Mouse (Mus musculus) limb, embryonic 13.5 days (tissue): Measurements from ENCODE around the gene Otop3. TPM values are rescaled to one million over a fixed set of nuclear protein-coding genes. Genes with fewer than 3 reads are reported as not detected.
"Not testable (repeated sequence)": the region's sequence is repeated elsewhere in the genome, so short reads cannot be mapped to it uniquely, and the experiment has no call there.

Experiments used
- ATAC-seq: fragments of 200-750 bp; cut with Nextera tagmentation; 2 replicates; pipeline ENCODE4 v1.8.0; 2017; ENCODE audit warnings: low read depth, moderate number of reproducible peaks, moderate TSS enrichment; ENCODE audit not compliant: low FRiP score
- H3K27ac ChIP-seq: fragments of 300-500 bp; sonication (generic); 2 replicates; pipeline ENCODE4 v1.5.1; 2015; ENCODE audit warnings: inconsistent platforms, mild to moderate bottlenecking, moderate library complexity
- H3K27me3 ChIP-seq: fragments of 300-500 bp; sonication (generic); 2 replicates; pipeline ENCODE4 v1.6.1; 2015; ENCODE audit warnings: mild to moderate bottlenecking, inconsistent platforms
- H3K36me3 ChIP-seq: fragments of 300-500 bp; sonication (generic); 2 replicates; pipeline ENCODE4 v1.6.1; 2015; ENCODE audit warnings: inconsistent platforms, mild to moderate bottlenecking, moderate library complexity
- H3K4me1 ChIP-seq: fragments of 300-500 bp; sonication (generic); 2 replicates; pipeline ENCODE4 v1.6.1; 2015; ENCODE audit warnings: inconsistent platforms
- H3K4me2 ChIP-seq: fragments of 300-500 bp; sonication (generic); replicated peaks from 2 replicates; pipeline ENCODE4 v1.6.1; 2015; ENCODE audit warnings: inconsistent platforms, mild to moderate bottlenecking, moderate library complexity
- H3K4me3 ChIP-seq: fragments of 300-500 bp; sonication (generic); 2 replicates; pipeline ENCODE4 v1.5.1; 2015; ENCODE audit warnings: moderate library complexity, mild to moderate bottlenecking, inconsistent platforms
- H3K9ac ChIP-seq: fragments of 300-500 bp; sonication (generic); 2 replicates; pipeline ENCODE4 v1.6.1; 2015; ENCODE audit warnings: mild to moderate bottlenecking, inconsistent platforms
- H3K9me3 ChIP-seq: fragments of 300-500 bp; sonication (generic); 2 replicates; pipeline ENCODE4 v1.6.1; 2016; ENCODE audit warnings: inconsistent platforms
- WGBS: fragments of 180-500 bp; shearing (Covaris S2); methylation state at CpG from one replicate; pipeline ENCODE4 v1.1.7; 2015; 5-methylcytosine and 5-hydroxymethylcytosine counted together
- polyA plus RNA-seq: library from polyadenylated mRNA; unstranded; fragments of >200 nt; fragmentation: Nextera tagmentation; extraction: Ambion mirVana; gene quantifications from 2 replicates; pipeline ENCODE4 v1.2.1, GENCODE M21; 2015

The Otop3 gene
- polyA plus RNA-seq, 1 experiment from 2014 or later: not detected

DNA sequence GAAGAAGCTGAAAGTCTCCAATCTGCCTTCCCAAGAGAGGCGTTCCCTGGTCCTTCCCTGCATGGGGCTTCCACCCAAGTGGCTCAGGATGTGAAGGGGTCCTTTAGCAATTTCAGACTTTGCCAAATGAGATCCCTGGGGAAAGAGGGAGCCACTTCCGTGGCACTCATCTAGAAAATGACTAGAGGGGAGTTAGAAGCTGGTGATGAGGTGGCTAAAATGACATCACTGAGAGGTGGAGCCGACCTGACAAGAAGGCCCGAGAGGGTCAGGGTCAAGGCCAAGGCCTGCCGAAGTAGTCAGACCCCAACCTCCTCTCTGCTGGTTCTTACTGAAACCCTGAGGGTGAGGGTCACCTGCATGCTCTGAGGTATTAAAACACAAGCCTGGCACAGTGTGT, 48.4 kb downstream of the Otop3 start:
- Histone ChIP-seq H3K9me3 (no peaks in the 10 kb centered on the region), H3K27me3 (no peaks in the 10 kb centered on the region), H3K4me1 (peaks cover 38% of the 10 kb centered on the region), H3K4me2 (peak overlapping the region; percentile 87), H3K4me3 (peak overlapping the region; percentile 80), H3K36me3 (no peaks in the 10 kb centered on the region), H3K9ac (peak overlapping the region; percentile 90), H3K27ac (no peak overlapping the region)
- no peak for ATAC-seq
- 15% methylated on average over 5 of the region's 5 CpGs for WGBS

DNA sequence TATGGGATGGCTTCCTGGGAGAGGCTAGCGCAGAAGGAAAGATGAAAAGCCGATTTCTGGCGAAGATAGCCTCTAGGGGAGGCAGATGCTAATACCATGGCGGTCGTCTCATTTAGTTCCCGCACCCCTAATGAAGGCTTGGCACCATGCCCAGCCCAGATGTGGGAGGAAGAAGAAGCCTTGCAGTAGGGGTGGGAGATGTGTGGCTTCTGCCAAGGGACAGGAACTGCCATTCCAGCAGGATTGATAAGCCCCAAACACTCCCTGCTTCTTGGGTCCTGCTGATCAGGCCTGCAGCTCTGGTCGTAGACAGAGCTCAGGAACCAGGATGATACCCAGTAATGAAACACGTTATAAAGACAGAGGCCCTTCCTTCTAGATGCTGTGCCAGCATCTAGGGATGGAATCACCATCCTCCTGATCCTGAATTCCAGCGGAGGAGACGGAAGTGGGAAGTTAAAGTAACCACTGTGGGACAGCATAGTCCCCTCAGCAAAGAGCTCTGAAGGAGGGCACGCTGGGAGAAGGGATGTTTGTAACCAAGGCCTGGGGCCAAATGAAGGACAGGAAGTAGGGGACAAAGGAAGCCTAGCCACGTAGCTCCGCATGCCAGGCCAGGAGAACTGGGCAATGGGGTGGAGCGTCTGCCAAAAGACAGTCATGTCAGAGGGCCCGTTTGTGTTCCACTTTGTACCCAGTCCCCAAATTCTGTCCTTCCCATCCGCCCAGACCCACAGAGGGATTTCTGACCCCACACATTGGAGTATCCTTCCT, 49.4 kb downstream of the Otop3 start:
- H3K36me3 ChIP-seq: no peaks in the 10 kb centered on the region
- no peak overlapping the region; the same call in 1 of the 2 replicates for H3K27ac ChIP-seq
- no peak for ATAC-seq
- H3K4me3 ChIP-seq: peak overlapping the region; percentile 80
- peak overlapping the region; percentile 87 for H3K4me2 ChIP-seq
- peak overlapping the region; percentile 90 for H3K9ac ChIP-seq
- H3K27me3 ChIP-seq: no peaks in the 10 kb centered on the region
- WGBS: 53% methylated on average over 16 of the region's 16 CpGs
- no peaks in the 10 kb centered on the region for H3K9me3 ChIP-seq
- H3K4me1 ChIP-seq: peaks cover 38% of the 10 kb centered on the region

DNA sequence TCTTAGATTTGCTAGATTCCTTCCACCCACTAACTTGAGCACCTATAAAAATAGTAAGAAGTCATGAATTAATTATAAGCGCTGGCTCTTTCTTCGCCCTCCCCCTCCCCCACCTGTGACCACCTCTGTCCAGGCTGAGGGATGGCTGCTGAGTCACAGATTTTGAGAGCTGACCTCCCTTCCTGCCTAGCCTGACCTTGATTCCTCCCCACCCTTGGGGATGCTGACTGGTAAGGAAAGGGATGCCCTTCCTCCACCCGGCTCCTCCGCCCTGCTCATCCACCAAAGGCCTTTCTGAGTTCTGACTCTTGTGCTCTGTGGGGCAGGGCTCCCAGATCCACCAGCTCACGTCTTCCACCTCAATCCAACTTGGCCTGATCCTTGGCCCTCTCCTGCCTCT, 50.1 kb downstream of the Otop3 start:
- Histone ChIP-seq H3K36me3 (no peaks in the 10 kb centered on the region), H3K9me3 (no peaks in the 10 kb centered on the region), H3K4me1 (peaks cover 38% of the 10 kb centered on the region), H3K9ac (no peak overlapping the region), H3K27ac (no peak overlapping the region), H3K27me3 (no peaks in the 10 kb centered on the region), H3K4me2 (no peak overlapping the region), H3K4me3 (no peak overlapping the region)
- 78% methylated on average over 5 of the region's 5 CpGs for WGBS
- no peak for ATAC-seq

DNA sequence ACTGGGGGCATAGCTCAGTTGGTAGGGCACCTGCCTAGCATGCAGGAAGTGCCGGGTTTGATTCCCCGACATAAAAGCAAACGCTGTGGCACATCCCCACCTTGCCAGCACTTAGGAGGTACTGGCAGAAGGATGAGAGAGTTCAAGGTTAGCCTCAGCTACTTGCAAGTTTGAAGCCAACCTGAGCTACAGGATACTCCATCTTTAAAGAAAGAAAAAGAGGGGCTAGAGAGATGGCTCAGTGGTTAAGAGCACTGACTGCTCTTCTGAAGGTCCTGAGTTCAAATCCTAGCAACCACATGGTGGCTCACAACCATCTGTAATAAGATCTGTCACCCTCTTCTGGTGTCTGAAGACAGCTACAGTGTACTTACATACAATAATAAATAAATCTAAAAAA, 52.3 kb downstream of the Otop3 start:
- H3K27ac ChIP-seq, H3K4me2 ChIP-seq, H3K27me3 ChIP-seq, ATAC-seq, H3K4me3 ChIP-seq, H3K9ac ChIP-seq, H3K9me3 ChIP-seq: not testable (repeated sequence)
- Histone ChIP-seq H3K4me1 (peaks cover 31% of the 10 kb centered on the region), H3K36me3 (peaks cover 20% of the 10 kb centered on the region)
- WGBS: 92% methylated on average over 3 of the region's 3 CpGs

DNA sequence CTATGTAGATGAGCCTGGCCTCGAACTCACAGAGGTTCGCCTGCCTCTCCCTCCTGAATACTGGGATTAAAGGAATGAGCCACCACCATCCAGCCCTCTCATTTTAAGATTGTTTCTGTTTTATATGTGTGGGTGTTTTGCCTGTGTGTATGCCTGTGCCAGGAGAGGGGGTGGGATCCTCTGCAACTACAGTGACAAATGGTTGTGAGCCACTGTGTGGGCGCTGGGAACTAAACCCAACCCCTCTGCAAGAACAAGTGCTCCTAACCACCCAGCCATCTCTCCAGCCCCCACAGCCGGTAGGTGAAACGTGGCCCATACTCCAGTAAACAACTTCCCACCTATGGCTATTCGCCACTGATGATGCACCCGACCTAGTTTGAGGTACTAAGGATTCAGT, 56.8 kb downstream of the Otop3 start:
- peaks cover 64% of the 10 kb centered on the region for H3K36me3 ChIP-seq
- 88% methylated on average over 7 of the region's 7 CpGs for WGBS
- no peaks in the 10 kb centered on the region for H3K9me3 ChIP-seq

DNA sequence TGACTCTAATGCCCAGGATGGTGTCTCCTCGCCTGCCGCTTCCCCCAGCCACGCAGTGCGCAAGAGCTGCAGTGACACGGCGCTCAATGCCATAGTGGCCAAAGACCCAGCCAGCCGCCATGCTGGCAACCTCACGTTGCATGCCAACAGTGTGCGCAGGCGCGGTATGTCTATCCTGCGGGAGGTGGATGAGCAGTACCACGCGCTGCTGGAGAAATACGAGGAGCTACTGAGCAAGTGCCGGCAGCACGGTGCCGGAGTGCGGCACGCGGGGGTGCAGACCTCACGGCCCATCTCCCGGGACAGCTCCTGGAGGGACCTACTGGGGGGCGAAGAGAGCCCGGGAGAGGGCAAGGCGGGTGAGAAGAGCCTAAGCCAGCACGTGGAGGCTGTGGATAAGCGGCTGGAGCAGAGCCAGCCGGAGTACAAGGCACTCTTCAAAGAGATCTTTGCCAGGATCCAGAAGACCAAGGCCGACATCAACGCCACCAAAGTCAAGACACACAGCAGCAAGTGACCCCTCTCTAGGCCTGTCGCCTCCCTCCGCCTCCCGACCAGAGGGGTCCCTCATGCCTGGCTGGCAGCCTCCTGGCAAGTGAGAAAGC, 59.3 kb downstream of the Otop3 start:
- no peaks in the 10 kb centered on the region for H3K27me3 ChIP-seq
- WGBS: 55% methylated on average over 34 of the region's 34 CpGs
- no peak for ATAC-seq
- H3K9me3 ChIP-seq: no peaks in the 10 kb centered on the region
- peak overlapping the region; percentile 8; the same call in 1 of the 2 replicates for H3K4me3 ChIP-seq
- H3K27ac ChIP-seq: no peak overlapping the region
- peak overlapping the region; percentile 31; the same call in 1 of the 2 replicates for H3K9ac ChIP-seq
- no peaks in the 10 kb centered on the region for H3K4me1 ChIP-seq
- peaks cover 64% of the 10 kb centered on the region for H3K36me3 ChIP-seq
- H3K4me2 ChIP-seq: peak overlapping the region; percentile 30

More for the DNA sequence above, 56.8 kb downstream of the Otop3 start:
- Histone ChIP-seq H3K27me3 (no peaks in the 10 kb centered on the region), H3K4me3 (no peak overlapping the region), H3K27ac (no peak overlapping the region), H3K4me2 (no peak overlapping the region), H3K9ac (no peak overlapping the region), H3K4me1 (no peaks in the 10 kb centered on the region)
- no peak for ATAC-seq

Other genes starting within 250 kb of the Otop3 start
- gene Rab37, start 243.3 kb upstream of the Otop3 start, polyA plus RNA-seq: 1.4 and 1.6 TPM in 2 replicates
- 0.09 TPM in 1 of 2 replicates, not detected in the other for gene Cd300lf, start 200.7 kb upstream of the Otop3 start, polyA plus RNA-seq
- 20.6 and 23.4 TPM in 2 replicates for gene Slc9a3r1, start 171.4 kb upstream of the Otop3 start, polyA plus RNA-seq
- 10.9 and 11.4 TPM in 2 replicates for gene Tmem104, start 147.2 kb upstream of the Otop3 start, polyA plus RNA-seq
- 25.7 and 26.2 TPM in 2 replicates for gene Nat9, start 146.9 kb upstream of the Otop3 start, polyA plus RNA-seq
- 0.05 and 0.09 TPM in 2 replicates for gene Grin2c, start 67.5 kb upstream of the Otop3 start, polyA plus RNA-seq
- 15.3 and 16.0 TPM in 2 replicates for gene Fdxr, start 57.7 kb upstream of the Otop3 start, polyA plus RNA-seq
- 0.09 and 0.15 TPM in 2 replicates for gene Fads6, start 37.1 kb upstream of the Otop3 start, polyA plus RNA-seq
- gene Otop2, start 27.6 kb upstream of the Otop3 start, polyA plus RNA-seq: 0.11 TPM in 1 of 2 replicates, not detected in the other
- gene Ush1g, start 12.7 kb upstream of the Otop3 start, polyA plus RNA-seq: not detected in 2 replicates
- 2.4 and 3.2 TPM in 2 replicates for gene Hid1, start 33.0 kb downstream of the Otop3 start, polyA plus RNA-seq
- gene Cdr2l, start 47.2 kb downstream of the Otop3 start, polyA plus RNA-seq: 11.3 and 11.4 TPM in 2 replicates
- gene Mrpl58, start 69.0 kb downstream of the Otop3 start, polyA plus RNA-seq: 174 and 178 TPM in 2 replicates
- gene Atp5h, start 85.2 kb downstream of the Otop3 start, polyA plus RNA-seq: 942 TPM in 2 replicates
- gene Kctd2, start 85.4 kb downstream of the Otop3 start, polyA plus RNA-seq: 16.1 and 17.4 TPM in 2 replicates
- 0.08 TPM in 1 of 2 replicates, not detected in the other for gene Trim80, start 105.8 kb downstream of the Otop3 start, polyA plus RNA-seq
- 0.15 and 0.19 TPM in 2 replicates for gene Slc16a5, start 127.7 kb downstream of the Otop3 start, polyA plus RNA-seq
- 9.3 and 10.2 TPM in 2 replicates for gene Armc7, start 140.9 kb downstream of the Otop3 start, polyA plus RNA-seq
- 65.4 and 75.4 TPM in 2 replicates for gene Nt5c, start 157.1 kb downstream of the Otop3 start, polyA plus RNA-seq
- gene Jpt1, start 179.7 kb downstream of the Otop3 start, polyA plus RNA-seq: 557 and 558 TPM in 2 replicates
- 1,169 and 1,249 TPM in 2 replicates for gene Sumo2, start 201.5 kb downstream of the Otop3 start, polyA plus RNA-seq
- 184 and 186 TPM in 2 replicates for gene Nup85, start 229.7 kb downstream of the Otop3 start, polyA plus RNA-seq